Mouse (Mus musculus): ENCODE measurements around the gene Slc24a3. TPM values are rescaled to one million over a fixed set of nuclear protein-coding genes. Genes with fewer than 3 reads are reported as not detected.

Gene Slc24a3
- polyA plus RNA-seq, 1 experiment = 20.5 TPM

DNA sequence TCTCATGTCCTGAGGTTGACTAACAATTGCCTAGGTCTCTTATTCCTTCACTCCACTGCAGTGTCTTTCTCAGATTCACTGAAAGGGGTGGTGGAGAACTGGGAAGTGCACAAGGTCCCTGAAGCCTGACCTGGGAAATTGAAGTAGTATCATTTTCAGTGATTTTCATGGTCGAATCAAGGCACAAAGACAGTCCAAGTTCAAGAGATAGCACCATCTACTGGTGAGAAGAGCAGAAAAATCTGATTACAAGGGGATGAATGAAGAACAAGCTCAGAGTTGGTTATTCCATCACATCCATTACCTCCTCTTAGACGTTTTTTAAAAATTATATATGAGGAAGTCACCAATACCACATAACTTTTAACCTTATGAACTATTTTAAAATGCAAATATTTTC, 123.9 kb downstream of the Slc24a3 start:
- TF ChIP-seq POLR2A (IDR thresholded peaks at IDR 0.05; ENCODE audit: borderline replicate concordance, extremely low read depth, insufficient read depth, insufficient read length, poor library complexity, severe bottlenecking) (no peak), CTCF (IDR thresholded peaks at IDR 0.05; ENCODE audit: borderline replicate concordance, extremely low read depth, insufficient read depth, insufficient read length) (no peak)
- DNase-seq (ENCODE audit: low read depth) = peak; percentile 19

DNA sequence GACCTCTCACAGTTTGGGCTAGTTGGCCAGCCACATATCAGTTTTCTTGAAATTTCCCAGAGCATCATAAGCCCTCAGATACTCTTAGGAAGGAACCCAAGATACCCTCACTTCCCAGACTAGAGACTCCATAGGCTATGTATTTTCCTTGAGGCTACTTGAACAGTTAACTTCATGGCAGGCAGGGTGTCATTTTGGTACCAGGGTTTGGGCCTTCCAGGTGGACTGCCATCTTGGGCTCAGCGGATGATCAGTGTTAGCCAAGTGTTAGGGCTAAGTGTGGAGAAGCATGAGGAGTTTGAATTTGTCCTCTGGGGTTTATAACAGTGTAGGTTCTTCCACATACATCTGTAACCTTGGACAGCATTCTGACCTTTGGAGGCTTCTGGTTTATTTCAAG, 124.6 kb downstream of the Slc24a3 start:
- no peak for DNase-seq (ENCODE audit: low read depth)
- TF ChIP-seq POLR2A (IDR thresholded peaks at IDR 0.05; ENCODE audit: borderline replicate concordance, extremely low read depth, insufficient read depth, insufficient read length, poor library complexity, severe bottlenecking) = no peak
- TF ChIP-seq CTCF (IDR thresholded peaks at IDR 0.05; ENCODE audit: borderline replicate concordance, extremely low read depth, insufficient read depth, insufficient read length) = no peak

DNA sequence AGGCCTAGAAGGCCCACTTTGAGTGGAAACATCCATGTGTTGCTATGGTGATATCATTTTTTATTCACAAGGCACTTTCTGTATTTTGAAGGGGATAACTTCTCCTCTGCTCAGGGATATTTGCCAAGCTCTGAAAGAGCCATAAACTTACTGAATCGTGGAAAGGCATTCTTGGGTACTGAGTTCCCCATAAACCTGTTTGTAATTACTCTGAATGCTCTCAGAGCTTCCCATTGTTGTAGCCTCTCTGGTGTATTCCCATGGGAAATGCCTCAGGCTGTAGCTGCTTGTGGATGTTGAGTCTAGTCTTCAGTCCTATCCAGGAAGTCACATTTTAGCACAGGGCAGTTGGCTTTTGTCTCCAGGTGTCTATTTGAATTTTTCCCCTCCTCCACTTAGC, 125.3 kb downstream of the Slc24a3 start:
- TF ChIP-seq CTCF (IDR thresholded peaks at IDR 0.05; ENCODE audit: borderline replicate concordance, extremely low read depth, insufficient read depth, insufficient read length) (no peak), POLR2A (IDR thresholded peaks at IDR 0.05; ENCODE audit: borderline replicate concordance, extremely low read depth, insufficient read depth, insufficient read length, poor library complexity, severe bottlenecking) (no peak)

DNA sequence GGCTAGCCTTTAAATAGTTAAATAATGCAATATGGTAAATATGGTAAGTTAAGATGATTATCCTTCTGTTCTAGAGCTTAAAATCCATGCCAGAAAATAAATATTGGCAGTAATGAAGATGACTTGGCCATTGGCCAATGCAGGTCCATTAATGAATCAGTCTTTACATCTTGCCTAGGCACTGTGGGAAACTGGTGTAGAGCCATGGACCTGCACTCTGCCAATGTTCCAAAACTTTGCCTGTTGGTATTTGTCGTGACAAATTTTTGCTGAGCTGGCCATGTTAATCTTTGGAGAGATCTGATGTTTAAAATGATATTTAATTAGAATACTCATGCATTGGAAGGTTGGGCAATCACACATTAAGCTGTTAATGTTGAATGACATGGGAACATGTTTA, 129.4 kb downstream of the Slc24a3 start:
- DNase-seq (ENCODE audit: low read depth) = peak; percentile 64
- TF ChIP-seq POLR2A (IDR thresholded peaks at IDR 0.05; ENCODE audit: borderline replicate concordance, extremely low read depth, insufficient read depth, insufficient read length, poor library complexity, severe bottlenecking) (no peak), CTCF (IDR thresholded peaks at IDR 0.05; ENCODE audit: borderline replicate concordance, extremely low read depth, insufficient read depth, insufficient read length) (no peak)

More for the DNA sequence above, 125.3 kb downstream of the Slc24a3 start:
- peak; percentile 8 for DNase-seq (ENCODE audit: low read depth)

DNA sequence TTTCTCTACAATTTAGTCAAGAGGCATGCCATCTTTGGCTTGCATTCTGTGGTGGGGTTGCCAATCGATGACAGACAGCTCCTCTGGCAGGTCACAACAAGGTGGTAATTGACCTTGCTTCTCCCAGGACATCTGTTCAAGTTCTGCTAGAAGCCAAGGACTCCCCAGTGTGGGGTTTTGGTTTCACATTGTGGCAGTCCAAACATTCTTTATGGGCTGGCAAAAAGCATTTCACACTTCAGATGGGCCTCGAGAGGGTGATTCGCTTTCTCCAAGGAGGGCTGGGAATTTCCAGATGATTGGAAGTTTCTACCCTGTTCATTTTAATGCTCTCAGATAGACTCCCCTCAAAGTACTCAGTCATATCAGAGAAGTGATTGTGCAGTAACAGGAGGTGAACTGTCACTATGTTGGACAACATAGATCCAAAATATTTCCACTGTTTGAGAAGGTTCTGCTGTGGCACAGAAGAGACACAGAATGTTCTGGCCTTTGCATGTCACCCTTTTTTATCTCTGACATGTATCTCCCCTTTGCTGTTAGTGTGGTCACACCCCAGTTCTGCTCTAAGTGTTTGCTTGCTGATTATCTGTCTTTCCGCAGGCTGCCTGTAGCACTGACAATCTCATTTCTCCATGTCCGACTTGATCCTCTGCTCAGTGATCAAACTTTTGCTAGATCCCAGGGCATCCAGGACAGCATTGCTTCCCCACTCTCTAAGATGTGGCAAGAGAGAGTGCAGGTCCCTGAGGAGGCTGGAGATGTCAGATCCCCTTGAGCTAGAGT, 132.6 kb downstream of the Slc24a3 start:
- TF ChIP-seq POLR2A (IDR thresholded peaks at IDR 0.05; ENCODE audit: borderline replicate concordance, extremely low read depth, insufficient read depth, insufficient read length, poor library complexity, severe bottlenecking) (no peak), CTCF (IDR thresholded peaks at IDR 0.05; ENCODE audit: borderline replicate concordance, extremely low read depth, insufficient read depth, insufficient read length) (no peak)
- DNase-seq (ENCODE audit: low read depth) = peak; percentile 75

DNA sequence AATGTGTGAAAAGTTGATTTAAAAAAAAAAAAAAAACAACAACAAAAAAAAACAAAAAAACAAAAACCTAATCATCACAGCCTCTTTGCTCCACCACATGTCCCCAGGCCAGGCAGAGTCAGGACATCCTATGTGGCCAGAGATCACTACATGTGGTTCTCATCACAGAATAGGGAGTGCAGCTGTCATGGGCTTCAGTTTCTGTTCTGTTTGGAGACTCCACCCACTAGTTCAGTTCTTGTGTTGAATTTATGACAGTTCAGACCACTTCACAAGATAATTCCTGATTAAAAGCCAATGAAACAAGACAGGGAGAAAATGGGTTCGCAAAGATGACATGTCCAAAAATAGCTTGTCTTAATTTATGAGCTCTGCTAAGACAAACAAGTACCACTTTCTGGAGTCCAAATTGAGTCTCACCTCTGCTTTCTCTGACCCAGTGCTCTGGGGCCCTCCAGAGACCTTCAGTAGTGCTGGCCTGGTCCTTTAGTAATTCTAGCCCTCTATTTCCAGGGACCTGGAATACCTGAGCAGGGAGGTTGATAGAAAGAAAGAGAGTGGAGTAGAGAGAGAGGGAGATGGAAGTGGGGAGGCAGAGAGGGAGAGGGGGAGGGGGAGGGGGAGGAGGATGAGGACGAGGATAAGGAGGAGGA, 139.8 kb downstream of the Slc24a3 start:
- no peak for TF ChIP-seq CTCF (IDR thresholded peaks at IDR 0.05; ENCODE audit: borderline replicate concordance, extremely low read depth, insufficient read depth, insufficient read length)
- no peak for TF ChIP-seq POLR2A (IDR thresholded peaks at IDR 0.05; ENCODE audit: borderline replicate concordance, extremely low read depth, insufficient read depth, insufficient read length, poor library complexity, severe bottlenecking)

DNA sequence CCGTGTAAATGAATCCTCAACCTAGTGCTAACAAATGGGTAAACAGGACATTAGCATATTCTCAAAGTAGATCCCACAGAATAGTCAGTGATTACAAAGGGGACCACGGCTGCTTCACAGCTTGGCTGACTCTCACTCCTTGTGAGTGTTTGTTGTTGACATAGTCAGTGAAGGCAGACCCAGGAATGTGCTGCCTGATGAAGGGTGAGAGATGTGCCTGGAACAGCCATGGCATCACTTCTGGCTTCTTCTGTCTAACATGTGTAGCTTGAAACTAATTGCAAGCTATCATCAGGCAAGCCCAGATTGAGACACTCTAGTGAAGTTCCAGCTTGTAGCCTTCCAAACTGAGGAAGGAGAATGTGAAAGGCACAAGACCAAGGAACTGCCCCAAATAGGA, 151.4 kb downstream of the Slc24a3 start:
- no peak for DNase-seq (ENCODE audit: low read depth)
- no peak for TF ChIP-seq CTCF (IDR thresholded peaks at IDR 0.05; ENCODE audit: borderline replicate concordance, extremely low read depth, insufficient read depth, insufficient read length)
- TF ChIP-seq POLR2A (IDR thresholded peaks at IDR 0.05; ENCODE audit: borderline replicate concordance, extremely low read depth, insufficient read depth, insufficient read length, poor library complexity, severe bottlenecking) = no peak

More for the DNA sequence above, 139.8 kb downstream of the Slc24a3 start:
- DNase-seq (ENCODE audit: low read depth) = no peak

DNA sequence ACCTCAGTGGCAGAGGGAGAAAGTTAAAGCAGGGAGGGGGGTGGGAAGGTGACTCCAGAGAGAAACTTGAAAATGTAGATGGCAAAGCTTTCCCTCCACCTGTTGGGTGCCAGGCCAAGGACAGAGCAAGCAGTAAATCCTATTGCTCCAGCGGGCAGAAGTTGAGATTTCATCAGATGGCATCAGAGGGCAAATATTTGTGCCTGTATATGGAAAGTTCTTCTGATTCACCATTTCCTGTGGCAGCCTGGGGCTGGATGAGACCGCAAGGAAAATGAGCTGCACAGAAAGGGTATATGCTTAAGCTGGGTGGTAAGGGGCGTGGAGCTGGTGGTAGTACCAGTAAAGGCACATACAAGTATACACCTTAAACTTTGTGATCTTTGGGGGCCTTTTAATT, 153.7 kb downstream of the Slc24a3 start:
- no peak for TF ChIP-seq POLR2A (IDR thresholded peaks at IDR 0.05; ENCODE audit: borderline replicate concordance, extremely low read depth, insufficient read depth, insufficient read length, poor library complexity, severe bottlenecking)
- TF ChIP-seq CTCF (IDR thresholded peaks at IDR 0.05; ENCODE audit: borderline replicate concordance, extremely low read depth, insufficient read depth, insufficient read length) = no peak
- no peak for DNase-seq (ENCODE audit: low read depth)

DNA sequence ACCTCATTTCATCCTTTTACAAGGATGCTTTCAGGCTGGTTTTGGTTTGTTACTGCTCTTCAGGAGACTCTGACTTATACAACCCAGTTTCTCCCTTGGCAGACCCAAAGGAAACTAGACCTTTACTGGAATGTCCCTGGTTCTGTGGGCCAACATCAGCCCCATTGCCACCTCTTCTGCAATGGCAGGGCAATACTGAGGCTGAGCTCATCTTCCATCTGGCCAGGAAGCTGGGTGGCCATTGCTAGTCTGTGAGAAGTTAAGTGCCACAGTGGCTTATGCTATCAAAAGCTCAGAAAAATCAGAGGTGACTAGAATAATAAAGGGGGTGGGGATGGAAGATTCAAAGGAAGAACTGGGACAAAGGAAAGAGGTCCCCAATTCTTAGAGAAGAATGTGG, 154.2 kb downstream of the Slc24a3 start:
- TF ChIP-seq POLR2A (IDR thresholded peaks at IDR 0.05; ENCODE audit: borderline replicate concordance, extremely low read depth, insufficient read depth, insufficient read length, poor library complexity, severe bottlenecking) (no peak), CTCF (IDR thresholded peaks at IDR 0.05; ENCODE audit: borderline replicate concordance, extremely low read depth, insufficient read depth, insufficient read length) (no peak)
- DNase-seq (ENCODE audit: low read depth) = no peak

DNA sequence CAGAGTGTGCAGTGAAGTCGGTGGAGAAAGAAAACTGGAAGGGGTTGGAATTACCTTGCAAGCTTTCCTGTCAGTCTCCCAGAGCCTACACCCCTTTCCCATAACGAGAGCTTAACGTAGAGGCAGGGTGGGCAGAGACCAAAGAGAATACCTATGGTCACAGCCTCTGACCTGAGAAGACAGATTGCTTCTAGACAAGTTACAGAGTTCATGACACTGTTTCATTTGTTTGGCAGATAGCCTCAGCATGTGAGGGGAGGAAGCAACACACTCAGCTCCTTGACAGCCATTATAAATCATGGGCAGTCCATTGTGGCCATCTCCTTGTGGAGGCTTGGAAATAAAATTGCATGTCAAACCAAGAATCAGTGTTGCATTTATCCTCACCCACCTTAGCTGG, 156.9 kb downstream of the Slc24a3 start:
- no peak for DNase-seq (ENCODE audit: low read depth)
- no peak for TF ChIP-seq CTCF (IDR thresholded peaks at IDR 0.05; ENCODE audit: borderline replicate concordance, extremely low read depth, insufficient read depth, insufficient read length)
- no peak for TF ChIP-seq POLR2A (IDR thresholded peaks at IDR 0.05; ENCODE audit: borderline replicate concordance, extremely low read depth, insufficient read depth, insufficient read length, poor library complexity, severe bottlenecking)

DNA sequence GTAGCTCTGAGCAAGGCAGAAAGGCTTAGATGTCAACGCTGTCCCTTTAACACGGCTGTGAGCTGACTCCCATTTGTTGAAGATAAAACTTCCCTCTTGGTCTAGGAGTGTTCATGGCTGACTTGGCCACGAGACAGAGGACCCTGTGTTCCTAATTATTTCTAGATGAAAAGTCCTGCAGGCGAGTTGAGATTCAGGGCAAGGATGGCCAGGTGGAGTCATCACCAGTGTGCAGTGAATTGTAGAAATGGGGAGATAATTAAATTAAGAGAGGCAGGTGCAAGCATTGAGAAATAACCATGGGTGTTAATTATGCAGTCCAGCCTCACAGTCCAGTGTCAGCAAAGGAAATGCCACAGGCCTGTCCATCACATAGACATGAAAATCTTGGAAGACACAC, 158.3 kb downstream of the Slc24a3 start:
- peak; percentile 18 for DNase-seq (ENCODE audit: low read depth)
- no peak for TF ChIP-seq CTCF (IDR thresholded peaks at IDR 0.05; ENCODE audit: borderline replicate concordance, extremely low read depth, insufficient read depth, insufficient read length)
- TF ChIP-seq POLR2A (IDR thresholded peaks at IDR 0.05; ENCODE audit: borderline replicate concordance, extremely low read depth, insufficient read depth, insufficient read length, poor library complexity, severe bottlenecking) = no peak

DNA sequence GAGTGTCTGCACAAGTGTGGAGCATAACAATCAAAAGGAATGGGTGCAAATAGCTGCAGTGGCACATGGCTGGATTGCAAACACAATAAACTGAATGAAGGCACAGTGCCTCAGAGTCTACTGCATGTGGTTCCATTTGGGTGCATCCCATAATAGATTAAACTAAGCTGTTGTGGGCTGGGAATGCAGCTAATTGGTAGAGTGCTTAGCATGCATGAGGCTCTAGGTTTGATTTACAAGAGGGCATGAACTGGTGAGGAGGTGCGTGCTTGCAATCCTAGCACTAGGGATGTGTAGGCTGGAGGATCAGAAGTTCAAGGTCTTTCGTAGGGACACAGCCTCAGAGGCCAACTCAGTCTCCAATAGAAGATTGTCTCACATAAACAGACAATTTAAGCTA, 159.0 kb downstream of the Slc24a3 start:
- DNase-seq (ENCODE audit: low read depth) = no peak
- TF ChIP-seq POLR2A (IDR thresholded peaks at IDR 0.05; ENCODE audit: borderline replicate concordance, extremely low read depth, insufficient read depth, insufficient read length, poor library complexity, severe bottlenecking) (no peak), CTCF (IDR thresholded peaks at IDR 0.05; ENCODE audit: borderline replicate concordance, extremely low read depth, insufficient read depth, insufficient read length) (no peak)

Data from brain, embryonic 14.5 days (tissue).